Mouse (Mus musculus): ENCODE results near the gene Ugt3a1. TPM values are rescaled to one million over a fixed set of nuclear protein-coding genes. Genes with fewer than 3 reads are reported as not detected.

Ugt3a1 gene
- polyA plus RNA-seq (2014; fragmentation: Illumina TruSeq; extraction: RNeasy Lipid Tissue Mini Kit (QIAGEN cat#74804); ENCODE audit: low read depth, low replicate concordance), result not detected

GRCm38 (mm10) chr15:9276838-9277295, at the start of gene Ugt3a1:
Gene Ugt3a1 (plus strand): TSS chr15:9276888.

GRCm38 (mm10) chr15:9335341-9335740, 58.7 kb downstream of the Ugt3a1 start, which contains the start of gene Ugt3a2:
Gene Ugt3a2 (plus strand): TSS chr15:9335550.

Other genes starting within 250 kb of the Ugt3a1 start
- 158 TPM for gene Nadk2, start 205.6 kb upstream of the Ugt3a1 start, polyA plus RNA-seq (2014; fragmentation: Illumina TruSeq; extraction: RNeasy Lipid Tissue Mini Kit (QIAGEN cat#74804); ENCODE audit: low read depth, low replicate concordance)
- gene Lmbrd2, start 136.3 kb upstream of the Ugt3a1 start, polyA plus RNA-seq (2014; fragmentation: Illumina TruSeq; extraction: RNeasy Lipid Tissue Mini Kit (QIAGEN cat#74804); ENCODE audit: low read depth, low replicate concordance), result 102 TPM
- gene Skp2, start 121.5 kb upstream of the Ugt3a1 start, polyA plus RNA-seq (2014; fragmentation: Illumina TruSeq; extraction: RNeasy Lipid Tissue Mini Kit (QIAGEN cat#74804); ENCODE audit: low read depth, low replicate concordance), result 5.5 TPM
- 0.47 TPM for gene Ugt3a2, start 58.7 kb downstream of the Ugt3a1 start, polyA plus RNA-seq (2014; fragmentation: Illumina TruSeq; extraction: RNeasy Lipid Tissue Mini Kit (QIAGEN cat#74804); ENCODE audit: low read depth, low replicate concordance)
- not detected for gene Capsl, start 159.1 kb downstream of the Ugt3a1 start, polyA plus RNA-seq (2014; fragmentation: Illumina TruSeq; extraction: RNeasy Lipid Tissue Mini Kit (QIAGEN cat#74804); ENCODE audit: low read depth, low replicate concordance)

All from adrenal gland, adult 10 weeks (tissue).